ENCODE assay signal across 7 mouse cellular contexts in the genomic region with DNA sequence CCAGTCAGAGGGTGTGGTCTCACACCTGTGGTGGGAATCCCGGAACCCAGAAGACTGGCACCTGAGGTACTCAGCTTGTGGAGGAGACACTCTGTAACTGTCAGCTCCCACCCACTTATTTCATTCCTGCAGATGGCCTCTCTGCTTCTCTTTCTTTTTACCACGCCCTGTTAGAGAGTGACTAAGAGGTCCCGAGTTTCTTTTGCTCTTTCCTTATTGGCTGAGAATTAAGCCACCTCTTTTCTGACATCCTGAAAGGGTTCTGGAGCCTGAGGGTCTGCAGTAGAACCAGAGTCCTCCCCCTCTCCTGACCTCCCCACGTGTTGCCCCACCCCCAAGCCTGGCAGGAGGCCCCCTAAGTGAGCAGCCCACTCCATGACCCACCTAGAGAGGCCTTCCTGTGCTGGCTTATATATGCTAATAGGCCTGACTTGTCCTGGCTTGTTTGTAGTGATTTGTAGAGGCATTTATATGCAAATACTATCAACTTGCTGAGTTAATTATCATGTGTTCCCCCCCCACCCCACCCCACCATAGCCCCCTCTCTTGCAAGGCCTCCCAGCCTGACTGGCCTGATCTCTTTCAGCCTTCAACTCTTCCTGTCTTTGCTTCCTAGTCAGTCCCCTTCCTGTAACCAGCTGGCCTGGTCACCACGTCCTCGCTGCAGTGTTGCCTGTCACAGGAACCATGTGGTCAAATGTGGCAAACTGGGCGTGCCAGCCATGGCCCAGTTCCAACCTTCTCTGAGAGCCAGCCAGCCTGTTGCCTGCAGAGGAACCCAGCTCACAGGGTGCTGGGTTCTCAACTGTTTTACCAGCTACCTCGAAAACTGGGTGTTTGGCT.
DNase-seq lines count a peak whose midpoint lies in the region; ATAC-seq and TF ChIP-seq lines count a peak whose summit lies in the region.

No protein-coding gene starts in this region.

- 23% methylated on average over 8 of the region's 8 CpGs for WGBS in embryonic facial prominence, embryonic 15.5 days

- ATAC-seq in embryonic facial prominence, embryonic 15.5 days (ENCODE audit: insufficient number of reproducible peaks, low FRiP score, low TSS enrichment, low read depth): peak; percentile 58; the same call in 1 of the 2 replicates

- no peaks in the 10 kb centered on the region for H3K9me3 ChIP-seq in embryonic facial prominence, embryonic 15.5 days (replicated peaks)

- no peak overlapping the region for H3K4me3 ChIP-seq in C2C12 (ENCODE audit: insufficient read depth, poor library complexity, severe bottlenecking)
- no peak overlapping the region for H3K4me3 ChIP-seq in embryonic facial prominence, embryonic 15.5 days (replicated peaks)

- H3K79me3 ChIP-seq in C2C12 (ENCODE audit: low read depth): peaks cover 95% of the 10 kb centered on the region

- no peak overlapping the region for H3K9ac ChIP-seq in embryonic facial prominence, embryonic 15.5 days

- peak overlapping the region; percentile 18 for H3ac ChIP-seq in C2C12 (ENCODE audit: control insufficient read depth, insufficient read length, low read depth)

- peaks cover 63% of the 10 kb centered on the region for H3K4me1 ChIP-seq in embryonic facial prominence, embryonic 15.5 days

- peaks cover 10% of the 10 kb centered on the region for H3K36me3 ChIP-seq in C2C12 (ENCODE audit: control insufficient read depth, insufficient read depth)
- no peaks in the 10 kb centered on the region for H3K36me3 ChIP-seq in embryonic facial prominence, embryonic 15.5 days

- intact Hi-C loops in heart, postnatal 25 days (cut with DNase I): loop anchor here (5.0 kb wide), 1 partner anchor 39 kb away; no protein-coding TSS in a partner anchor

- H3K27me3 ChIP-seq in C2C12 (ENCODE audit: control insufficient read depth, insufficient read depth, insufficient read length): no peaks in the 10 kb centered on the region
- no peaks in the 10 kb centered on the region for H3K27me3 ChIP-seq in embryonic facial prominence, embryonic 15.5 days

- H3K4me2 ChIP-seq in embryonic facial prominence, embryonic 15.5 days (replicated peaks): no peak overlapping the region

- peaks cover 100% of the 10 kb centered on the region for H3K79me2 ChIP-seq in C2C12 (ENCODE audit: control insufficient read depth, insufficient read depth)

- H3K27ac ChIP-seq in embryonic facial prominence, embryonic 15.5 days (replicated peaks): peak overlapping the region; percentile 65

- TF ChIP-seq CTCF in C2C12 (IDR thresholded peaks at IDR 0.05; ENCODE audit: control insufficient read depth, insufficient read depth, insufficient read length): no peak

- DNase-seq in Muller cell, postnatal 12 days (ENCODE audit: inconsistent ontology term): peak; percentile 73
- peak; percentile 61 for DNase-seq in heart, postnatal 25 days (ENCODE audit: low spot score)
- DNase-seq in layer of hippocampus, adult 11-12 months (ENCODE audit: low spot score): peak; percentile 77
- peak; percentile 95 for DNase-seq in lung, postnatal 36 days
- peak; percentile 91 for DNase-seq in skeletal muscle tissue, adult 2 months (ENCODE audit: low read depth, low spot score)

TF ChIP-seq in C2C12, 6 proteins besides CTCF, POLR2A, EP300 and RAD21:
- peak; percentile 82 for TF ChIP-seq MAX (IDR thresholded peaks at IDR 0.05)
- TF ChIP-seq USF1 (IDR thresholded peaks at IDR 0.05; ENCODE audit: low read depth): peak; percentile 43
- TF ChIP-seq MYOD1 (IDR thresholded peaks at IDR 0.05; ENCODE audit: control insufficient read depth, insufficient read length, low read depth): no peak
- TF ChIP-seq FOSL1 (IDR thresholded peaks at IDR 0.05; ENCODE audit: insufficient read depth, low read length, poor library complexity, severe bottlenecking): no peak
- TF ChIP-seq MYOG (IDR thresholded peaks at IDR 0.05; ENCODE audit: control insufficient read depth, extremely low read depth, insufficient read length): no peak
- no peak for TF ChIP-seq CEBPB (IDR thresholded peaks at IDR 0.05; ENCODE audit: low read depth)
TF ChIP-seq in C2C12: peak in this region for 2.
